Mouse (Mus musculus) midbrain, embryonic 16.5 days (tissue): ENCODE measurements around the gene Khk. TPM values are rescaled to one million over a fixed set of nuclear protein-coding genes. Genes with fewer than 3 reads are reported as not detected.

Experiments used
- ATAC-seq: fragments of 200-750 bp; cut with Nextera tagmentation; 2 replicates; pipeline ENCODE4 v1.8.0; 2017; ENCODE audit warnings: moderate TSS enrichment
- H3K27ac ChIP-seq: fragments of 300-500 bp; sonication (generic); 2 replicates; pipeline ENCODE4 v1.5.1; 2014; ENCODE audit warnings: mild to moderate bottlenecking, low read length, mixed read lengths
- H3K27me3 ChIP-seq: fragments of 300-500 bp; sonication (generic); 2 replicates; pipeline ENCODE4 v1.6.1; 2014; ENCODE audit warnings: low read depth, low read length, mixed read lengths; ENCODE audit not compliant: control insufficient read depth, insufficient read depth
- H3K36me3 ChIP-seq: fragments of 300-500 bp; sonication (generic); 2 replicates; pipeline ENCODE4 v1.6.1; 2014; ENCODE audit warnings: mild to moderate bottlenecking, low read length, moderate library complexity, mixed read lengths; ENCODE audit not compliant: control insufficient read depth, insufficient read depth
- H3K4me1 ChIP-seq: fragments of 300-500 bp; sonication (generic); 2 replicates; pipeline ENCODE4 v1.6.1; 2014; ENCODE audit warnings: mild to moderate bottlenecking, low read length, mixed read lengths; ENCODE audit not compliant: control insufficient read depth, insufficient read depth
- H3K4me2 ChIP-seq: fragments of 300-500 bp; sonication (generic); 2 replicates; pipeline ENCODE4 v1.6.1; 2014; ENCODE audit warnings: mild to moderate bottlenecking, low read length, mixed read lengths
- H3K4me3 ChIP-seq: fragments of 300-500 bp; sonication (generic); 2 replicates; pipeline ENCODE4 v1.5.1; 2014; ENCODE audit warnings: low read depth, mild to moderate bottlenecking, low read length, moderate library complexity, mixed read lengths
- H3K9ac ChIP-seq: fragments of 300-500 bp; sonication (generic); 2 replicates; pipeline ENCODE4 v1.6.1; 2014; ENCODE audit warnings: low read depth, low read length, mixed read lengths
- H3K9me3 ChIP-seq: fragments of 300-500 bp; sonication (generic); replicated peaks from 2 replicates; pipeline ENCODE4 v1.6.1; 2014; ENCODE audit warnings: mild to moderate bottlenecking, low read length, mixed read lengths; ENCODE audit not compliant: control insufficient read depth, poor library complexity, severe bottlenecking
- WGBS: fragments of 180-500 bp; shearing (Covaris S2); extraction: QIAGEN DNeasy Blood & Tissue Kit; methylation state at CpG from one replicate; pipeline ENCODE4 v1.1.7; 2014; 5-methylcytosine and 5-hydroxymethylcytosine counted together
- polyA plus RNA-seq: library from polyadenylated mRNA; unstranded; fragments of >200 nt; fragmentation: Nextera tagmentation; extraction: Ambion mirVana; gene quantifications from 2 replicates; pipeline ENCODE4 v1.2.1, GENCODE M21; 2015

Gene Khk
- polyA plus RNA-seq, 1 experiment from 2014 or later: 9.9 TPM

GRCm38 (mm10) chr5:30909863-30910262 is 11.4 kb upstream of the Khk start:
- Histone ChIP-seq H3K9me3 (no peaks in the 10 kb centered on the region), H3K36me3 (0 out of 2 replicates have a peak, but pooled peaks cover 5% of the 10 kb centered on the region)

GRCm38 (mm10) chr5:30910481-30910880 is 10.8 kb upstream of the Khk start:
- H3K4me3 ChIP-seq: no peak overlapping the region
- no peak overlapping the region for H3K27ac ChIP-seq
- no peak for ATAC-seq
- 0 out of 2 replicates have a peak, but pooled peaks cover 1% of the 10 kb centered on the region for H3K36me3 ChIP-seq
- no peak overlapping the region for H3K9ac ChIP-seq
- no peak overlapping the region for H3K4me2 ChIP-seq
- no peaks in the 10 kb centered on the region for H3K27me3 ChIP-seq
- peaks cover 19% of the 10 kb centered on the region for H3K4me1 ChIP-seq
- no peaks in the 10 kb centered on the region for H3K9me3 ChIP-seq

More at GRCm38 (mm10) chr5:30909863-30910262, 11.4 kb upstream of the Khk start:
- Histone ChIP-seq H3K27ac (no peak overlapping the region), H3K4me3 (no peak overlapping the region), H3K4me1 (peaks cover 20% of the 10 kb centered on the region), H3K4me2 (no peak overlapping the region), H3K27me3 (no peaks in the 10 kb centered on the region), H3K9ac (no peak overlapping the region)
- ATAC-seq: no peak
- 88% methylated on average over 7 of the region's 7 CpGs for WGBS

GRCm38 (mm10) chr5:30912156-30912555 is 9.1 kb upstream of the Khk start:
- Histone ChIP-seq H3K4me2 (no peak overlapping the region), H3K27ac (no peak overlapping the region), H3K27me3 (no peaks in the 10 kb centered on the region), H3K9me3 (no peaks in the 10 kb centered on the region), H3K36me3 (no peaks in the 10 kb centered on the region), H3K4me3 (no peak overlapping the region), H3K9ac (no peak overlapping the region), H3K4me1 (peaks cover 10% of the 10 kb centered on the region)
- no peak for ATAC-seq
- WGBS: 53% methylated on average over 5 of the region's 5 CpGs

GRCm38 (mm10) chr5:30913060-30913841 is 8.0 kb upstream of the Khk start, which contains the start of gene Emilin1:
Gene Emilin1, plus strand, starts transcription at chr5:30913402.
- Histone ChIP-seq H3K4me3 (peak within 1 kb of the TSS; percentile 4; the same call in 1 of the 2 replicates), H3K4me1 (peaks cover 7% of the 10 kb centered on the region), H3K9ac (peak within 1 kb of the TSS; percentile 31), H3K9me3 (no peaks in the 10 kb centered on the region), H3K27ac (peak within 1 kb of the TSS; percentile 54), H3K4me2 (peak within 1 kb of the TSS; percentile 18; the same call in 1 of the 2 replicates), H3K27me3 (no peaks in the 10 kb centered on the region), H3K36me3 (no peaks in the 10 kb centered on the region)
- ATAC-seq: no peak
- WGBS: 38% methylated on average over 11 of the region's 13 CpGs

DNA sequence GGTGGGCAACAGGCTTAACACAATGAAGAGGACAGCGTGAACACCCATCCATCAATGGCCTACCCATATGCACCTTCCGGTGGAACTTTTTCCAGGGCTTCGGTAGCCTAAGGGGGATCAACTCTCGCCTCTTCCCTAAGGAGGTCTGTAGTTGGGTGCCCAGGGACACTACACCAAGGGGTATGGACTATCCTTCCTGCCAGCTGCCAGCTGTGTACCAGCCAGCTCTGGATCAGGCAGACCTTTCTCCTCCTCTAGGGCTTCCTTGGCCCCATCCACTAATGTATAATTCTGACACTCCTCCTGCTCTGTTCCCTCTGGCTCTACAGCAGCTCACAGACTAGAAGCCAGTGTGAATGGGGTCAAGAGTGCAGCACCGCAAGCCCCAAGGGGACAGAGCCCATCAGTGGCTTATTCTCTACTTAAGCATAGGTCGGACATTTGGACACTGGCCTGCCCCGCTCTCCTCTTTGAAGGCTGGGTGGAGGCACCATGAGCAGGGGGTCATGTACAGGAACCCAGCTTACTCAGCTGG is 7.1 kb upstream of the Khk start:
- peak overlapping the region; percentile 4; the same call in 1 of the 2 replicates for H3K4me3 ChIP-seq
- no peaks in the 10 kb centered on the region for H3K9me3 ChIP-seq
- WGBS: 87% methylated on average over 7 of the region's 7 CpGs
- H3K9ac ChIP-seq: peak overlapping the region; percentile 31; the same call in 1 of the 2 replicates
- H3K27me3 ChIP-seq: no peaks in the 10 kb centered on the region
- H3K4me1 ChIP-seq: peaks cover 4% of the 10 kb centered on the region
- H3K4me2 ChIP-seq: peak overlapping the region; percentile 18; the same call in 1 of the 2 replicates
- ATAC-seq: no peak
- H3K36me3 ChIP-seq: no peaks in the 10 kb centered on the region
- H3K27ac ChIP-seq: peak overlapping the region; percentile 54

GRCm38 (mm10) chr5:30914849-30915248 is 6.4 kb upstream of the Khk start:
- Histone ChIP-seq H3K36me3 (no peaks in the 10 kb centered on the region), H3K9ac (no peak overlapping the region), H3K27ac (no peak overlapping the region), H3K27me3 (no peaks in the 10 kb centered on the region), H3K9me3 (no peaks in the 10 kb centered on the region), H3K4me2 (no peak overlapping the region), H3K4me3 (no peak overlapping the region), H3K4me1 (peaks cover 4% of the 10 kb centered on the region)
- 85% methylated on average over 6 of the region's 6 CpGs for WGBS
- ATAC-seq: no peak

DNA sequence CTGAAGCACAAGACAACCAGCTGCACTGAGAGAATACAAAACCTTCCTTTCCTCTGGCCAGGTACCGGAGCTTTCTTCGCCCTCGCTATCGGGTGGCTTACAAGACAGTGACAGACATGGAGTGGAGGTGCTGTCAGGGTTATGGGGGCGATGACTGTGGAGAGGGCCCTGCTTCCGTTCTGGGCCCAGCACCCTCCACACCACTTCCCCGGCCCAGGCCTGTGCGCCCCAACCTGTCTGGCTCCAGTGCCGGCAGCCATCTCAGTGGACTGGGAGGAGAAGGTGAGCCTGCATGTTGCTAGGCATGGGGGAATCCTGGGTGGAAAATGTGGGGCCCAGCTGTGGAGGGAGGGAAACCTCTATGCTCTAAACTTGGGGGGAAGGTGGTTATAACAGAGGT is 5.8 kb upstream of the Khk start:
- peaks cover 4% of the 10 kb centered on the region for H3K4me1 ChIP-seq
- H3K9ac ChIP-seq: 0 out of 2 replicates have a peak overlapping the region, but pooled peaks have one; percentile 40
- no peak overlapping the region for H3K27ac ChIP-seq
- no peaks in the 10 kb centered on the region for H3K9me3 ChIP-seq
- WGBS: 65% methylated on average over 9 of the region's 9 CpGs
- peak; percentile 40 for ATAC-seq
- H3K4me3 ChIP-seq: no peak overlapping the region
- H3K27me3 ChIP-seq: no peaks in the 10 kb centered on the region
- no peak overlapping the region for H3K4me2 ChIP-seq
- H3K36me3 ChIP-seq: no peaks in the 10 kb centered on the region

- no peak overlapping the region for H3K9ac ChIP-seq
- 4% methylated on average over 7 of the region's 7 CpGs for WGBS
- no peak overlapping the region for H3K4me3 ChIP-seq
Observed at GRCm38 (mm10) chr5:30915974-30916433, 5.2 kb upstream of the Khk start.

GRCm38 (mm10) chr5:30916841-30917240 is 4.4 kb upstream of the Khk start:
- no peaks in the 10 kb centered on the region for H3K36me3 ChIP-seq
- H3K4me2 ChIP-seq: no peak overlapping the region
- 94% methylated on average over 9 of the region's 9 CpGs for WGBS
- peak overlapping the region; percentile 30; the same call in 1 of the 2 replicates for H3K9ac ChIP-seq
- ATAC-seq: no peak
- H3K4me3 ChIP-seq: no peak overlapping the region
- H3K27ac ChIP-seq: no peak overlapping the region
- no peaks in the 10 kb centered on the region for H3K9me3 ChIP-seq
- H3K4me1 ChIP-seq: peaks cover 5% of the 10 kb centered on the region
- no peaks in the 10 kb centered on the region for H3K27me3 ChIP-seq

More at GRCm38 (mm10) chr5:30915974-30916433, 5.2 kb upstream of the Khk start:
- Histone ChIP-seq H3K27me3 (no peaks in the 10 kb centered on the region), H3K27ac (peak overlapping the region; percentile 25; the same call in 1 of the 2 replicates), H3K9me3 (no peaks in the 10 kb centered on the region), H3K36me3 (no peaks in the 10 kb centered on the region), H3K4me2 (peak overlapping the region; percentile 28), H3K4me1 (peaks cover 4% of the 10 kb centered on the region)
- peak; percentile 88 for ATAC-seq
